Mouse (Mus musculus) cerebellum, adult 2 months (tissue): ENCODE measurements around the gene Pcsk1n.

Experiments
- CTCF ChIP-seq: fragments of 200-500 bp; IDR thresholded peaks from 2 replicates; pipeline ENCODE4 v1.5.1; 2011; ENCODE audit warnings: low read depth, mild to moderate bottlenecking, control low read depth, low read length, moderate library complexity, borderline replicate concordance; ENCODE audit not compliant: insufficient read depth
- POLR2A ChIP-seq: fragments of 200-500 bp; IDR thresholded peaks from 2 replicates; pipeline ENCODE4 v1.6.1; 2011; ENCODE audit warnings: low read length, control low read depth, borderline replicate concordance; ENCODE audit not compliant: insufficient read depth

GRCm38 (mm10) chrX:7945618-7946017 lies 26.0 kb downstream of the Pcsk1n start:
- no peak for TF ChIP-seq CTCF
- TF ChIP-seq POLR2A = no peak
